Mouse (Mus musculus) intestine, embryonic 16.5 days (tissue): ENCODE data around the gene Armt1. TPM values are rescaled to one million over a fixed set of nuclear protein-coding genes. Genes with fewer than 3 reads are reported as not detected.
A peak's percentile ranks its signal among the peaks of the same experiment; 100 is the strongest.

Source experiments
- ATAC-seq: fragments of 200-750 bp; cut with Nextera tagmentation; 2 replicates; pipeline ENCODE4 v1.8.0; 2017; ENCODE audit warnings: moderate TSS enrichment, moderate library complexity
- H3K27ac ChIP-seq: fragments of 300-500 bp; sonication (generic); 2 replicates; pipeline ENCODE4 v1.5.1; 2014; ENCODE audit warnings: mild to moderate bottlenecking, low read length
- H3K27me3 ChIP-seq: fragments of 300-500 bp; sonication (generic); replicated peaks from 2 replicates; pipeline ENCODE4 v1.6.1; 2014; ENCODE audit warnings: low read length, control low read depth, mixed read lengths; ENCODE audit not compliant: control insufficient read depth, insufficient read depth
- H3K36me3 ChIP-seq: fragments of 300-500 bp; sonication (generic); 2 replicates; pipeline ENCODE4 v1.6.1; 2014; ENCODE audit warnings: low read length, control low read depth; ENCODE audit not compliant: control insufficient read depth, insufficient read depth
- H3K4me1 ChIP-seq: fragments of 300-500 bp; sonication (generic); 2 replicates; pipeline ENCODE4 v1.6.1; 2014; ENCODE audit warnings: low read length, control low read depth, mixed read lengths; ENCODE audit not compliant: control insufficient read depth, insufficient read depth
- H3K4me2 ChIP-seq: fragments of 300-500 bp; sonication (generic); 2 replicates; pipeline ENCODE4 v1.6.1; 2014; ENCODE audit warnings: low read depth, low read length, control low read depth
- H3K4me3 ChIP-seq: fragments of 300-500 bp; sonication (generic); 2 replicates; pipeline ENCODE4 v1.5.1; 2014; ENCODE audit warnings: mild to moderate bottlenecking, low read length
- H3K9ac ChIP-seq: fragments of 300-500 bp; sonication (generic); 2 replicates; pipeline ENCODE4 v1.6.1; 2014; ENCODE audit warnings: low read depth, low read length
- H3K9me3 ChIP-seq: fragments of 300-500 bp; sonication (generic); 2 replicates; pipeline ENCODE4 v1.6.1; 2016; ENCODE audit warnings: low read length, control low read depth; ENCODE audit not compliant: control insufficient read depth
- WGBS: fragments of 180-500 bp; shearing (Covaris S2); extraction: QIAGEN DNeasy Blood & Tissue Kit; methylation state at CpG from one replicate; pipeline ENCODE4 v1.1.7; 2014; 5-methylcytosine and 5-hydroxymethylcytosine counted together
- polyA plus RNA-seq: library from polyadenylated mRNA; unstranded; fragments of >200 nt; fragmentation: Nextera tagmentation; extraction: Ambion mirVana; gene quantifications from 2 replicates; pipeline ENCODE4 v1.2.1, GENCODE M21; 2015

The Armt1 gene
- 16.0 and 16.4 TPM in 2 replicates for polyA plus RNA-seq

DNA sequence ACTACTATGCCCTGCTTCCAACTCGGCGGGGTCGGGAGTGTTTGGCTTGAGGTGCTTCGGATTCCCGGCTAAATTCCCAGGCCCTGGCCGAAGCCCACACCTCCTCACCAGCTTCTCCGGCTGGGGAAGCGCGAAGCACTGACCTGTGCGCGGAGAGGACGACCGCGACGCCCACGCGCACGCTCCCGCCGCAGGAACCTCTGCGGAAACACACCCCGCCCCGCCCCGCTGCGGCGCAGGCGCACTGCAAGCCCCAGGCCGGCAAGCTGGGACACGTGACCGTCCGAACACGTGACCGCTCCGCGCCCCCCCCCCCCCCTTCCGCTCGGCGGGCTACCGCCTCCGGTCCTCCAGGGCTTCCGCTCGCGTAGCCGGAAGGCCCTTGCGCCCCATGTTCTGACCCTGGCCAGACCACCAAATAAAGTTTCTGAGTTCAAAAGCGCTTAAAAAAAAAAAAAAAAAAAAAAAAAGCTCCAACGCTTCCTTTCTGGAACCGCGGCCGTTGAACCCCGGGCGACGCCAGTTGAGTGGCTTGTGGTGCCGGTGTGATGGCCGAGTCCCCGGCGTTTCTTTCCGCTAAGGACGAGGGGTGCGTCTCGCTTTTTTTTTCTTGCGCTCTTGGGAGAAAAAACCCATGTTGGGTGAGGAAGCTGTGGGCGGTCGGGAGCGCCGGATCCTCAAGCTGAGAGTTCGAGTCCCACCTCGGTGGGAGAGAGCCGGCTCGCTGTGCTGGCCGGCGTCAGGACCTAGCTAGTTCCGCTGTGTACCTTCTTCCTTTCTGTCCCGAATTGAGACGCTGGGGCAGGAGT lies at the start of gene Armt1, which contains the start of gene Rmnd1:
Armt1 (plus strand) TSS at position 345 of the 809 bp plus-strand sequence.
Rmnd1 (minus strand) TSS at position 266 of the 809 bp plus-strand sequence.
- H3K4me2 ChIP-seq, result peak within 1 kb of the TSS; percentile 83
- H3K9ac ChIP-seq, result peak within 1 kb of the TSS; percentile 82
- ATAC-seq, result peak; percentile 97
- H3K27ac ChIP-seq, result peak within 1 kb of the TSS; percentile 89
- peaks cover 9% of the 10 kb centered on the region for H3K4me1 ChIP-seq
- no peaks in the 10 kb centered on the region for H3K27me3 ChIP-seq
- H3K9me3 ChIP-seq, result no peaks in the 10 kb centered on the region
- WGBS, result under 1% methylated on average over 75 of the region's 75 CpGs
- H3K36me3 ChIP-seq, result no peaks in the 10 kb centered on the region
- peak within 1 kb of the TSS; percentile 73 for H3K4me3 ChIP-seq

- Histone ChIP-seq H3K9ac (no peak overlapping the region), H3K36me3 (no peaks in the 10 kb centered on the region), H3K27me3 (no peaks in the 10 kb centered on the region), H3K4me3 (no peak overlapping the region), H3K27ac (no peak overlapping the region), H3K9me3 (no peaks in the 10 kb centered on the region), H3K4me1 (peaks cover 17% of the 10 kb centered on the region), H3K4me2 (no peak overlapping the region)
- 90% methylated on average over 7 of the region's 7 CpGs for WGBS
- no peak for ATAC-seq
Observed at GRCm38 (mm10) chr10:4384244-4384643, 48.0 kb upstream of the Armt1 start.

DNA sequence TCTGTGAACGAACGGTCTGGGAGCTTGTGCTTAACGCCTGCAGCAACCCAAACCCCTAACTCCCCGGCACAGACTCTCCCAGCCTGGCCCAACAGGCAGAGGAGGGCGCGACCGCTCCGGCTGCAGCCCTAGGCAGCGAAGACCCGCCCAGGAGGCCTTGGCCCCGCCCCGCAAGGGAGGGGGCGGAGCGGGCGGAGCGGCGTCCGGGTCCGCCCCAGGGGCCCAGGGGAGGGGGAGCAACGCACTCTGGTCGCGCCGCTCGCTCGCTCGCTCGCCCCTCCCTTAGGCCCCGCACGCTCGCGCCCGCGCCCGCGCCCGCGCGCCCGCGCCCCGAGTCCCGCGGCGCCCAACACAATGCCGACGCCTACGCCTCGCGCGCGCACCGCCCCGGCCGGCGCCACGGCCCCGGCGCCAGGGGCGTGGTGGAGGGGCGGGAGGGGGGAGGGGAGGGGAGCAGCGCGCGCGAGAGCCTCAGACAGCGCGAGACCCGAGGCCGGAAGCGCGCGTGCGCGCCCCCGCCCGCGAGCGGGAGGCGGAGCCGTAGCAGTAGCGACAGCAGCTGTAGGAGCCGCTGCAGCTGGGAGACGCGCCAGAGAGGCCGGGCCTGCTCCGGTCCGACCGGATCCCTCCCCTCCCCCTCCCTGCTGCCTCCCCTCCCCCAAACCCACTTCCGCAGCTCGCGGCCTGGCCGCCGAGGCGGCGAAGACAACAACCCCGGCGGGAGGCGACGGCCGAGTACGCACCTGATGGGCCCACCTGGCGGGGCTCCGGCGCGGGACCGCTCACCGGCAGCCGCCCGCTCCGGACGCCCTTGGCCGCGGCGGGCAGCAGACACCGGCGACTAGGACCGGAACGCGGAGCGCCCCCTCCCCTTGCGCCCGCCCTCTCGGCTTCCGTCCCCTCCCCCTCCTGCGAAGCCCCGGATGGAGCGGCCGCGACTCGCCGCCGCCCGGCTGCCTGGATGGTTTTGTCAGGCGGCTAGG lies 45.4 kb upstream of the Armt1 start:
- peak; percentile 92 for ATAC-seq

GRCm38 (mm10) chr10:4387701-4388383 lies 44.4 kb upstream of the Armt1 start, which contains the start of gene Zbtb2:
Zbtb2 (minus strand) TSS chr10:4388108.
- no peaks in the 10 kb centered on the region for H3K27me3 ChIP-seq
- H3K4me1 ChIP-seq, result peaks cover 31% of the 10 kb centered on the region
- WGBS, result under 1% methylated on average over 62 of the region's 87 CpGs
- H3K9ac ChIP-seq, result peak within 1 kb of the TSS; percentile 98
- H3K4me2 ChIP-seq, result peak within 1 kb of the TSS; percentile 84
- H3K4me3 ChIP-seq, result peak within 1 kb of the TSS; percentile 93
- ATAC-seq, result 0 out of 2 replicates have a peak, but pooled peaks have one; percentile 0
- H3K9me3 ChIP-seq, result no peaks in the 10 kb centered on the region
- H3K27ac ChIP-seq, result peak within 1 kb of the TSS; percentile 99
- no peaks in the 10 kb centered on the region for H3K36me3 ChIP-seq

More for the DNA sequence above, 45.4 kb upstream of the Armt1 start:
- peak overlapping the region; percentile 98 for H3K9ac ChIP-seq
- no peaks in the 10 kb centered on the region for H3K27me3 ChIP-seq
- H3K4me2 ChIP-seq, result peak overlapping the region; percentile 84
- no peaks in the 10 kb centered on the region for H3K9me3 ChIP-seq
- under 1% methylated on average over 51 of the region's 133 CpGs for WGBS
- H3K27ac ChIP-seq, result peak overlapping the region; percentile 99
- H3K36me3 ChIP-seq, result no peaks in the 10 kb centered on the region
- H3K4me3 ChIP-seq, result peak overlapping the region; percentile 93
- H3K4me1 ChIP-seq, result peaks cover 32% of the 10 kb centered on the region

DNA sequence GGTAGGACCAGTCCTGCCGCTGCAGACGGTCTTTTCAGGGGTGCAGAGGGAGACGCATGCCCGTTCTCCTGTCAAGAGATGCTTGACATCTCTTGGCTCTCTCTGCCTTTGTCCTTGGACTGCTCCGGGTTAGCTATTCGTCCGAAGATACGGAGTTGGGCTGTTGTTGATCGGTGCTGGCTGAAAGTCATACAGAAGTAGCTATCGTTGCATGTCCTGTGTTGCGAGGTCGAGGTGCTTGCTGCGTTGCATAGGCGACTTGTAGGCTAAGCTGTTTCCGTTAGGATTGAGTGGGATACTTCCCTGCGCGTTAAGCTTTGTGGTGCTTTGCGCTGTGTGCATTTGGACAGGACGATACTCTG lies 43.9 kb upstream of the Armt1 start:
- Histone ChIP-seq H3K27ac (peak overlapping the region; percentile 99), H3K9ac (peak overlapping the region; percentile 98), H3K4me2 (peak overlapping the region; percentile 84), H3K36me3 (no peaks in the 10 kb centered on the region), H3K9me3 (no peaks in the 10 kb centered on the region), H3K4me3 (peak overlapping the region; percentile 93), H3K4me1 (peaks cover 26% of the 10 kb centered on the region), H3K27me3 (no peaks in the 10 kb centered on the region)
- WGBS, result under 1% methylated on average over 19 of the region's 19 CpGs
- ATAC-seq, result no peak

DNA sequence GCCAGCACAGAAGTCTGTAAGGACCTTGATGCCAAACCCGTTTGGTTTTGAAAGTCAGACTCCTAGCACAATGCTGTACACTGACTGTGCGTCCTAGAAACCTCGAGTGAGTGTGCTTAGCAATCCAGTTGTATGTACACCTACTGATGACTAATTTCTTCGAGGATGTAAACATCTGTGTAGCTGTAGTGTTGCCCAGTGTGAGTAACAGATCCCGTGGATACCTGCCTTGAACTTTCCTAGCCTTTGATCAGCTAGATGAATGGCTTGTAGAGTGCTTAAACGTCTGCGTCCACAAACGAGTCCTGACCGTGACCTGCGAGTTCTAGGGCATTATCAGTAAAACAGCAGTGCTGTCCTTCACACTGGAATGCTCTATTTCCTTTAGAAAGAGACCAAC lies 43.2 kb upstream of the Armt1 start:
- no peaks in the 10 kb centered on the region for H3K9me3 ChIP-seq
- H3K27ac ChIP-seq, result no peak overlapping the region
- H3K4me3 ChIP-seq, result peak overlapping the region; percentile 93
- peak overlapping the region; percentile 98 for H3K9ac ChIP-seq
- WGBS, result 14% methylated on average over 10 of the region's 10 CpGs
- H3K27me3 ChIP-seq, result no peaks in the 10 kb centered on the region
- no peak for ATAC-seq
- H3K4me1 ChIP-seq, result peaks cover 24% of the 10 kb centered on the region
- no peaks in the 10 kb centered on the region for H3K36me3 ChIP-seq
- peak overlapping the region; percentile 84 for H3K4me2 ChIP-seq

DNA sequence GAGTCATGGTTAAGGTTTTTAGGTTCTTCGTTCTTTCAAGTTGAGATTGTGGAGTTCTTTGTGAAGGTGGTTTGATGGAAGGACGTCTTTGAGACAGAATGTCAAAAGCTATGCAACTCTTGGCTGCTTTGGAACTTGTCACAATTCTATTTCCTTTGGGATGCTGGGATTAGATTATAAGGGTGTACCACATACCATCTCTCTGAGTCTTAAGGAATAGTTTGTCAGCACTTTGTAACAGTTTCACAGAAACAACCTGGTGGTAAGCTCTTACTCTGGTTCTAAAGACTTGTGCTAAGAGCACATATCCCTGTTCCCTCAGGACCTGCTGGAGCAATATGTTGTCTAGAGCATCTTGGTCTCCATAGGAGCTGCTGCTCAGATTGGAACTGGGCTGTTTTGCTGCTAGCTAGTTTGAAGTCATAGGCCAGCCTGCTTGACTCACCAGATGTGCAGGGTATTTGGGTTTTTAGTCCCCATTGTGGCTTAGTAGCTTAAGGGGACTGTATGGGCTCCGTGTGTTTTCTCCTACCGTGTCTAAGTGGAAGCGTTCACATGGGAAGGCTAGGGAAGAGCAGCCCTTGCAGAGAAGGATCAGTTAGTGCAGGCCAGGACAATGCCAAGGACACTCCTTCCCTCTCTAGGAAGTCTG lies 42.7 kb upstream of the Armt1 start:
- Histone ChIP-seq H3K4me1 (peaks cover 24% of the 10 kb centered on the region), H3K9ac (peak overlapping the region; percentile 98; the same call in 1 of the 2 replicates), H3K27me3 (no peaks in the 10 kb centered on the region), H3K4me3 (peak overlapping the region; percentile 93), H3K27ac (no peak overlapping the region), H3K36me3 (no peaks in the 10 kb centered on the region), H3K9me3 (no peaks in the 10 kb centered on the region), H3K4me2 (peak overlapping the region; percentile 84)
- WGBS, result 56% methylated on average over 5 of the region's 5 CpGs
- ATAC-seq, result no peak

DNA sequence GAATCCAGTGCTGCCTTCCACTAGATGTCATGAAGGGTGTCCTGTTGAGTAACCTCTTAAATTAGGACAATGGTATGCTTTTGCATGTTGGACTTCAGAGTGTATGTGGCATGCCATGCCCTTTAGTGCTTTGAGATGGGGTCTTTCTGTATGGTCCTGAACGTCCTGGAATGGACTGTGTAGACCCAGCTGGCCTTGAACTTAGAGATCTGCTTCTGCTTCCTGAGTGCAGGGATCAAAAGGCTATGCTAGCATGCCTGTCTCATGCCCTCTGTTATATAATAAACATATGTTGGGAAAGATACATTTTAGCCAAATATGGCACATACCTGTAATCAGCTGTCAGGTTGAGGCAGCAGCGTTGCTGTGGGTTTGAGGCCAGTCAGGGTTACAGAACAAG lies 41.7 kb upstream of the Armt1 start:
- Histone ChIP-seq H3K4me3 (no peak overlapping the region), H3K9ac (no peak overlapping the region), H3K27me3 (no peaks in the 10 kb centered on the region), H3K4me2 (no peak overlapping the region), H3K4me1 (peaks cover 24% of the 10 kb centered on the region), H3K36me3 (0 out of 2 replicates have a peak, but pooled peaks cover 5% of the 10 kb centered on the region), H3K27ac (no peak overlapping the region), H3K9me3 (no peaks in the 10 kb centered on the region)
- no peak for ATAC-seq
- 55% methylated on average over 2 of the region's 2 CpGs for WGBS
